Mouse (Mus musculus) testis, adult 2 months (tissue): ENCODE results near the gene L3mbtl2. TPM values are rescaled to one million over a fixed set of nuclear protein-coding genes. Genes with fewer than 3 reads are reported as not detected.
A peak's percentile ranks its signal among the peaks of the same experiment; 100 is the strongest.

Experiments
- H3K27ac ChIP-seq: fragments of 200-500 bp; 2 replicates; pipeline ENCODE4 v1.5.1; 2012; ENCODE audit warnings: low read depth, low read length; ENCODE audit not compliant: control insufficient read depth, insufficient read depth
- H3K27me3 ChIP-seq: fragments of 200-500 bp; 2 replicates; pipeline ENCODE4 v1.6.1; 2012; ENCODE audit warnings: mild to moderate bottlenecking, low read length, moderate library complexity; ENCODE audit not compliant: control insufficient read depth, insufficient read depth
- H3K36me3 ChIP-seq: fragments of 200-500 bp; 2 replicates; pipeline ENCODE4 v1.6.1; 2012; ENCODE audit warnings: mild to moderate bottlenecking, low read length; ENCODE audit not compliant: control insufficient read depth, insufficient read depth
- H3K4me1 ChIP-seq: fragments of 200-500 bp; 2 replicates; pipeline ENCODE4 v1.6.1; 2012; ENCODE audit warnings: low read length; ENCODE audit not compliant: control insufficient read depth, insufficient read depth
- H3K4me3 ChIP-seq: fragments of 200-500 bp; 2 replicates; pipeline ENCODE4 v1.5.1; 2012; ENCODE audit warnings: low read depth, mild to moderate bottlenecking, low read length, moderate library complexity, mixed read lengths; ENCODE audit not compliant: control insufficient read depth
- CTCF ChIP-seq: fragments of 200-500 bp; IDR thresholded peaks from 2 replicates; pipeline ENCODE4 v1.5.1; 2012; ENCODE audit warnings: low read depth, mild to moderate bottlenecking, inconsistent platforms, low read length, moderate library complexity; ENCODE audit not compliant: control insufficient read depth, insufficient read depth, insufficient replicate concordance
- POLR2A ChIP-seq: fragments of 200-500 bp; IDR thresholded peaks from 2 replicates; pipeline ENCODE4 v1.6.1; 2012; ENCODE audit warnings: low read depth, mild to moderate bottlenecking, inconsistent platforms, low read length, moderate library complexity; ENCODE audit not compliant: control insufficient read depth
- polyA plus RNA-seq: library from polyadenylated mRNA; depleted of rRNA; stranded (reverse); fragments of >200 nt; gene quantifications from 2 replicates; pipeline ENCODE4 v1.2.3, GENCODE M21; 2012

Gene L3mbtl2
- polyA plus RNA-seq, 1 experiment, result 25.3 TPM

DNA sequence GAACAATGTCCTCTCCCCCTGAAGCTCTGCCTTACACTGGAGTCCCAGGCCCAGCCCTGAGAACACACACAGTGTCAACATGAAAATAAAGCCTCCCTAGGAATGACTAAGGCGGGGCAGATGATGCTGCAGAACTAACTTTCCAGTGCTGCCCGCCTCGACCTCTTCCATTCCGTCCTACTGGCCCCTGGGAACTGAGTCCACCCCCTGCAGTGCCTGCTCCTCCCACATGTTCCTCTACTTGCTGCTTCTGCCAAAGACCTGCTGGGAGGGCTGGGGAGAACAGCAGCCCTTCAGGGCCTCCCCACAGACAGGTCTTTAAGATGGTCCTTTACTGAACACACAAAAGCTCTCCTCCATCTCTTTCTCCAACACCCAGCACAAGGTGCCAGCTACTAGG is 47.1 kb downstream of the L3mbtl2 start:
- no peak for TF ChIP-seq POLR2A
- TF ChIP-seq CTCF, result no peak
- no peak overlapping the region for H3K27ac ChIP-seq
- H3K4me3 ChIP-seq, result peak overlapping the region; percentile 28; the same call in 1 of the 2 replicates
- H3K36me3 ChIP-seq, result peaks cover 2% of the 10 kb centered on the region; the same call in 1 of the 2 replicates
- H3K4me1 ChIP-seq, result no peaks in the 10 kb centered on the region
- H3K27me3 ChIP-seq, result no peaks in the 10 kb centered on the region

DNA sequence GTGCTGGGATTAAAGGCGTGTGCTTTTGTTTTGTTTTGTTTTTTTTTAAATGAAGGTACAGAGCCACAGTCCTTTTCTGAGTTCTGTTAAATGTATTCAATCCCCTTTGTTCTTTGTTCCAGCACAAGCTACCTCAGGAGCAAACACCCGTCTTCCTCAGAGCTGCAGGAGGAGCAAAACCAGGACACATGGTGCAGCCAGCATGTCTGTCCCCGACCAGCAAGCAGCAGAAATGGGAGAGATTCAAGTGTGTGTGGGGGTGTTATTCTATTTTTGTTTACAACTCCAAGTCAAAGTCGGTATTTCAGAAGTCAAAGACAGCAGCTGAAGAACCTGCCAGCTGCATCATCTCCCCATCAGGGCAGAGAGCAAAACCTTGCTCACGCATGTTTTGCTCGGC is 50.1 kb downstream of the L3mbtl2 start:
- no peaks in the 10 kb centered on the region for H3K27me3 ChIP-seq
- no peak overlapping the region for H3K27ac ChIP-seq
- H3K36me3 ChIP-seq, result peaks cover 2% of the 10 kb centered on the region; the same call in 1 of the 2 replicates
- TF ChIP-seq POLR2A, result no peak
- no peak for TF ChIP-seq CTCF
- no peak overlapping the region for H3K4me3 ChIP-seq
- H3K4me1 ChIP-seq, result peaks cover 3% of the 10 kb centered on the region

GRCm38 (mm10) chr15:81718336-81719138 is 54.8 kb downstream of the L3mbtl2 start:
- TF ChIP-seq POLR2A (peak; percentile 23; the same call in 1 of the 2 replicates), CTCF (no peak)

GRCm38 (mm10) chr15:81719139-81719531 is 55.4 kb downstream of the L3mbtl2 start:
- Histone ChIP-seq H3K4me3 (peak overlapping the region; percentile 82), H3K27me3 (no peaks in the 10 kb centered on the region), H3K36me3 (peaks cover 2% of the 10 kb centered on the region; the same call in 1 of the 2 replicates), H3K27ac (no peak overlapping the region), H3K4me1 (peaks cover 3% of the 10 kb centered on the region)
- TF ChIP-seq CTCF (no peak), POLR2A (no peak)

More at GRCm38 (mm10) chr15:81718336-81719138, 54.8 kb downstream of the L3mbtl2 start:
- Histone ChIP-seq H3K4me1 (peaks cover 3% of the 10 kb centered on the region), H3K27ac (peak overlapping the region; percentile 54; the same call in 1 of the 2 replicates), H3K27me3 (no peaks in the 10 kb centered on the region), H3K4me3 (peak overlapping the region; percentile 82), H3K36me3 (no peaks in the 10 kb centered on the region; the same call in 1 of the 2 replicates)

GRCm38 (mm10) chr15:81722361-81722760 is 58.7 kb downstream of the L3mbtl2 start:
- TF ChIP-seq CTCF (no peak), POLR2A (no peak)
- peaks cover 2% of the 10 kb centered on the region for H3K36me3 ChIP-seq

DNA sequence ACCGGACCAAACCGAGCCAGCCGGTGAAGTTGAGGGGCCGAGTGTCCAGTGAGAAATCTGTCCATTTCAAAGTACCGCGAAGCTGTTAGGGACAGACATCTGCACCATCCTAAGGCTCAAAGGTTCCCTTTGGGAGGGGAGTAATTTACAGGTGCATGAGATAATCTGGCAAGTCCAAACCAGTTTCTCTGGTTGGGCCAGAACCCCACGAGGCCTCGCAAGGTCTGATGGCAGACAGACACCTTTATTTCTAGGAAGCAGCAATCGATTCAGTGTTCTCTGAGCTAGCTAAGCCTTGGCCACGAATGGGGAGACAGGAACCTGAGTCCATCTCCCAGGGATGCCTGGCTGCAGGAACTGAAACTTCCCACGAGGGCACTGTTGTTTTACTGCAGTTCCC is 60.0 kb downstream of the L3mbtl2 start:
- H3K27me3 ChIP-seq, result no peaks in the 10 kb centered on the region
- peaks cover 2% of the 10 kb centered on the region for H3K36me3 ChIP-seq
- H3K4me1 ChIP-seq, result peaks cover under 1% of the 10 kb centered on the region; the same call in 1 of the 2 replicates
- no peak overlapping the region for H3K27ac ChIP-seq
- TF ChIP-seq POLR2A, result no peak
- no peak for TF ChIP-seq CTCF
- H3K4me3 ChIP-seq, result peak overlapping the region; percentile 89

More at GRCm38 (mm10) chr15:81722361-81722760, 58.7 kb downstream of the L3mbtl2 start:
- H3K4me3 ChIP-seq, result peak overlapping the region; percentile 5
- H3K27me3 ChIP-seq, result no peaks in the 10 kb centered on the region
- peaks cover 3% of the 10 kb centered on the region for H3K4me1 ChIP-seq
- no peak overlapping the region for H3K27ac ChIP-seq

DNA sequence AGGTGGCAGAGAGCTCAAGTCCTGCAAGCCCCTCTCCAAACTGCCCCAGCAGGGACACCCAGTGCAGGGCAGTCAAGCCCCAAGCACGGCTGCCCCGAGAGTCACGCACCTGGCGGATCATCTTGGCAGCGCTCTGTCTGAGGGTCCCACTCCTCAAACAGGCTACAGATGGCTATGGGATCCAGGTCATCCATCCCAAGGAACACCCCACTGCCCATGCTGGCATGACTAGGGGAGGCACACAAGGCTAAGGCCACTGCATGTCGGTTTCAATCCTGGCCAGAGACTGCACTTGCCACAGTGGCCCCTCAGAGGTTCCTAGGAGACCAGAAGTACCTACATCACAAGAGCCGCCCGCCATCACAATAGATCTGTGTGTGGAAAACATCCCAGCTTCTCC is 62.3 kb downstream of the L3mbtl2 start:
- Histone ChIP-seq H3K4me3 (peak overlapping the region; percentile 77), H3K27me3 (no peaks in the 10 kb centered on the region), H3K4me1 (no peaks in the 10 kb centered on the region), H3K36me3 (peaks cover 2% of the 10 kb centered on the region), H3K27ac (peak overlapping the region; percentile 66)
- TF ChIP-seq POLR2A (peak; percentile 58; the same call in 1 of the 2 replicates), CTCF (no peak)
